Mouse (Mus musculus) kidney, adult 18-20 months (tissue): ENCODE data around the gene Cdc25b.

ENCODE experiments used
- DNase-seq: peaks from one replicate; pipeline ENCODE4 v3.0.0; 2021

Gene Cdc25b

DNA sequence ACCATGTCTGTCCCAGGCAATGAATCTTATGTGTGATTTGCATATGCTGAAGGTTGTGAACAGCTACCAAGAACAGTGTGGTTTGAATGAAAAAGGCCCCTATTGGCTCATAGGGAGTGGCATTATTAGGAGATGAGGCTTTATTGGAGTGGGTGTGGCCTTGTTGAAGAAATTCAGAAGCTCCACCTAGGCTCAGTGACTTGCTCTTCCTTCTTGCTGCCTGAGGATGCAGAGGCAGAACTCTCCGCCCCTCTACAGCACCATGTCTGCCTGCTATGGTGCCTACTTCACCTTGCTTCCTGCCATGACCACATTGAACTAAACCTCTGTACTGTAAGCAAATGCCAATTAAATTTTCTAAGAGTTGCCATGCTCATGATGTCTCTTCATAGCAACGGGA is 45.8 kb downstream of the Cdc25b start:
- DNase-seq, result no peak

DNA sequence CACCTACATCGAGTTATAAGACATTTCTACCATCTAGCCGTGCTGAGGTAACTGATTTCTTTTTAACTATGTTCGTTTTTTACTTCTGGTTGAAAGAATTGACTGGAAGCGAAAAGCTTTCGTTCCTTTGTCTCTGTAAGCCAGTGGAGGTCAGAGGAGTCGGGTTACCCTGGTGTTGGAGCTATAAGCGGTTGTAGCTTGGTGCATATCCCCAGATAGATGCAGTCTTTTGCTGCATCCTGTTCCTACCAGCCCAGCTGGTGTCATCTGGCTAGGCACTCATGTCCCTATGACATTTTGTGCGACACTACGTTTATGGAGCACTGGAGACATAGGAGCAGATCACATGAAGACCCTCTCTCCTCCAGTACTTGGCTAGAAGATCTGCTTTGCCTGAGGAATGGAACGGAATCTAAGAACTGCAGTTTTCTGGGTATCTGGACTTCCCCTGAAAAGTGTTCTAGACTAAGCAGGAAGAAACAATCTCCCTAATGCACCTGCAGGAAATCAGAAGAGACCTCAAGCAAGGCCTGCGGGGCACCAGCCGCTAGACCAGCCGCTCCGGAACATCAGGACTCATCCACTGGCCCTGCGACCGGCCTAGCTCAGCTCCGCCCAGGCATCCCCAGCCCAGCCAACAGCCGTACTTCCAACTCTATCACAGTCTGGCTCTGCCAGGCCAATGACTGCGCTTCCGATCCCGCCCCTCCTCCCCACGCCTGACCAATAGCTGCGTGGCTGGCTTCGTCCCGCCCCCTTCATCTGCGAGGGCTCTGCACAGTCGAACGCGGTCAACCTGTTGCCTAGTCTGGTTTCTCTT is 46.8 kb downstream of the Cdc25b start, which contains the start of gene Mavs:
TSS of gene Mavs (plus strand) at position 757 of the 820 bp plus-strand sequence.
- DNase-seq, result peak; percentile 96

DNA sequence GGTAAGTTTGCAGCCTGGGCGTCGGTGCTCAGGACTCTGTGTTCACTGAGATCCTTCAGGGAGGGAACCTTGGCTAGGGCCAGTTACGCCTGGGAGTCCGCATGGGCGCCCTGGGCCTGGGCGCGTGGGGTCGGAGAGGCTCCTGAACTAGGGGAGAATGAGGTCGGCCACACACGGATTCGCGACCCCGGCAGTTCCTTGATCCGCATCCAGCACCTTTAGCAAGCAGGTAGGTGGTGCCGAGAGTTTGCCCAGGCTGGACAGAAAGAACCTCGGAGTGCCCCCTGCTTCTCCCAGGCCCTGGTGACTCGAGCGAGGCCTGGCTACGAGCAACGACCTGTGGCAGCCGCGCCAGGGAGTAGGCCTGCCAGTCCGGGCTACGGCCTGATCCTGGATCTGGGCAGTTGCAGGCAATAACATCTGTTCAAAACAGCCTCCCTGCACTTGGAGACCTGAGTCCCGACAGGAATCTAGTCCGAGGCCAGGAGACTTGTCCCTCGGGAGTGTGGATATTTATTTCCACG is 47.4 kb downstream of the Cdc25b start:
- DNase-seq, result no peak

DNA sequence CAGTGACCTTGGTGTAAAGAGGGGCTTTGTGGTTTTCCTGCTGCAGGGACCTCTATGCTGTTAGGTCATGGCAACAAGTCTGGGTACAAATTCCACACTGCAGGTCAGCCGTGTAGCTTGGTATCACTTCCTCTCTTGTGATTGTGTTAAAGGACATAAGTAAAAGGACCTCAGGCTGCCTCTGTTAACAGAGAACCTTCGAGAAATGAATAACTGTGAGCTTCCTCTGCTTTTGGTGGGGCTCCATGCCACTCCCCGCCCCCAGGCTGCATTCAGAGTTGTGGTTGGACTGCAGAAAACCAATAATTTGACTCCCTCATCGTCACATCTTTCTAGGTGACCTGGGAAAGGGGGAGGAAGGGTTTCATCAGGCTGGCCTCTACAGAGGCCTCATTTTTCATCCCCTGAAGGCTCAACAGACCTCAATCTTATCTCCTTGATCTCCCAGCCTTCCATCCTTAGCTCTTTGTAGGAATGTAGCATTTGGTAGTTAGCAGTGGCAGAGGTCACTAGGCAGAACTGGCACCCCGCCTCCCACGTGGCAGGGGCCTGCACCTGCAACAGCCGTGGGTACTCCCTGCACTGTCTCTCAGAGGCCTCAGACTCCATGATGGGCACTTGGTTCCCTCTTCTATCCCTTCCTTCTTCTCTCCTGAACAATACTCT is 48.4 kb downstream of the Cdc25b start:
- peak; percentile 45 for DNase-seq

DNA sequence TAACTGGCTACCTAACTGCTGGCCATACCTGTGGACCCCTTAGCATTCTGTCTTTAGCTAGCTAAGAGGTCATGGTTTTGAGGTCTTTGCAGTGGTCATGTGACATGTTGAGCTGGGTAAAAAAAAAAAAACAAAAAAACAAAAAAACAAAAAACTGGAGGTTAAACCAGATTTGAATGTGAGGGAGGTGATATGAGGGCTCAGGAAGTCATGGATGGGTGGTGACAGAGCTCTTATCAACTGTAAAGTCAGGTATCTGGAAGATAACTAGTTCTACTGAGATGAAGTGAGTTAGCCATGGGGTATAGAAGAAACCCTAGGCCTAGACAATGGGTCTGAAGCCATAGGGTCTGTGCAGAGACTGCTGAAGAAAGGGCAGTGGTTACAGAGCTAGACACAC is 55.4 kb downstream of the Cdc25b start:
- DNase-seq, result no peak

DNA sequence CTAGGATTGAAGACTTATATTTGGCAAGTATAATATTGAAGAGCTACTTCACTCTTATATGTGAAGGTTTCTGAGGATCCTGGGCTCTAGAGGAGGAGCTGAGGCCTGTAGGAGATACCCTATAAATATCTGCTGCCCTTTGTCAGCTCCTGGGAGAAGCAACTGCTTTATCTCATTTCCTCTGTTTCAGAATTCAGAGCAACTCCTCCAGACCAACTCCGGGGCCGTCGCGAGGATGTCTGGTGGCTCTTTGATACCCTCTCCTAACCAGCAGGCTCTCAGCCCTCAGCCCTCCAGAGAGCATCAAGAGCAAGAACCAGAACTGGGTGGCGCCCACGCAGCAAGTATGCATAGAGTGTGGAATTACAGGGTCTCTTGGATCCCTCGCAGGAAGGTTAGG is 56.2 kb downstream of the Cdc25b start:
- DNase-seq, result no peak
